Mouse (Mus musculus): ENCODE data around the gene Rpl21.

Rpl21 gene

DNA sequence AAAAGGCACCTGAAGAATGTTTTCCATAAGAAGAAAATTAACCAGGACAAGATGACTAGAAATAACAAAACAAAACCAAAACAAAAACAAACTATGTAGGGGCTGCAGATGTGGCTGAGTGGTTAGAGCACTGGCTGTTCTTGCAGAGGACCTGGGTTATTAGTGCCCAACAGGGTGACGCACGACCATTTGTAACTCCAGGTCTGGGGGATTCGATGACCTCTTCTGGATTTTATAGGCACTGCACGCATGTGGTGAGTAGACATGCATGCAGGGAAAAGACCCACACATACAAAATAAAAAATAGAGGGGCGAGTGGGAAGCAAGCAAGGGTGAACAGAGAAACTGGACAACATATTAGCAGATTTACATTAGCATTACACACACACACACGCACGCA, 50.4 kb downstream of the Rpl21 start:
- no peak for TF ChIP-seq GATA4 (IDR thresholded peaks at IDR 0.05; ENCODE audit: insufficient replicate concordance, low read length)

DNA sequence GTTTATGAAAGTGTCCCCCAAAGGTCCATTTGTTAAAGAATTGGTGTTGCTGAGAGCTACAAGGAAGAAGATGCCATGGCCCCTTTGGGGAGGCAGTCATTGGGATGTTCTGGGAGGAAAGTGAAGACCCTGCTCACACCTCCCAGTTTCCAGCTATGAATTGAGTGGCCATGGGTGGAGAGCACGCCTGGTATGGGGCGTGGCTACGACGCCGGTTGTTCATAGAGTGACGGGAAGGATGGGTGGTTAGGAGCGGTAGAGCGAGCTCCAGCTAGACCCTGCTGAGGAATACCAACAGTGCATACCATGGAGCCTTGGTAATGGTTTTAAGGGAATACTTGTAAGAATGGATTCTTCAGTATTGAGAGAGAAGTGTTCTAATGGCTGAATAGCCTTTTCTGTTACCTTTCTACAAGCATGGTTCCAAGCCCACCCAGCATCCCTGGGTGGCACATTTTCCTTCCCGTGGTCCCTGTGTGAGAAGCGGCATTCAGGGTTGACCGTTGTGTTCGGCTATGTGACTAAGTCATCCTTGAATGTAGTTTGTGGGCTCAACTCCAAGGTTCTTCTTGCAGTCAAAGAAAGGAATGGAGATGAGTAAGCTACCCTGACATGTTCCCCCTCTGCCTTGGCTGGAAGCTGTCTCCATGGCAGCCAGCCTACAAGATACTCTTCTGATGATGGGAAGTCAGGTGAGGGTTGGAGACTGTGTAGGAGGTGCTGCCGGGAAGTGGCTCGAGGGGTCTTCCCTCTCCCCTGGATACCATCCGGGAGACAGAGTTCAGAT, 51.0 kb downstream of the Rpl21 start:
- TF ChIP-seq GATA4 (IDR thresholded peaks at IDR 0.05; ENCODE audit: insufficient replicate concordance, low read length), result no peak
